Mouse (Mus musculus) testis, adult 2 months (tissue): ENCODE measurements around the gene Gm38392.

Experiments
- CTCF ChIP-seq: fragments of 200-500 bp; IDR thresholded peaks from 2 replicates; pipeline ENCODE4 v1.5.1; 2012; ENCODE audit warnings: low read depth, mild to moderate bottlenecking, inconsistent platforms, low read length, moderate library complexity; ENCODE audit not compliant: control insufficient read depth, insufficient read depth, insufficient replicate concordance
- POLR2A ChIP-seq: fragments of 200-500 bp; IDR thresholded peaks from 2 replicates; pipeline ENCODE4 v1.6.1; 2012; ENCODE audit warnings: low read depth, mild to moderate bottlenecking, inconsistent platforms, low read length, moderate library complexity; ENCODE audit not compliant: control insufficient read depth

GRCm38 (mm10) chr3:88214197-88214938, 72.6 kb downstream of the Gm38392 start:
- TF ChIP-seq CTCF (no peak), POLR2A (no peak)
